Mouse (Mus musculus): ENCODE measurements around the gene Zfhx2.

GRCm38 (mm10) chr14:55095671-55096070 lies 3.5 kb upstream of the Zfhx2 start:
- no peak for TF ChIP-seq CTCF (IDR thresholded peaks at IDR 0.05; ENCODE audit: low read depth, low read length)
- no peak for TF ChIP-seq POLR2A (IDR thresholded peaks at IDR 0.05; ENCODE audit: borderline replicate concordance, low read depth, low read length)
